Mouse (Mus musculus): ENCODE data around the gene Pcyt1a.

DNA sequence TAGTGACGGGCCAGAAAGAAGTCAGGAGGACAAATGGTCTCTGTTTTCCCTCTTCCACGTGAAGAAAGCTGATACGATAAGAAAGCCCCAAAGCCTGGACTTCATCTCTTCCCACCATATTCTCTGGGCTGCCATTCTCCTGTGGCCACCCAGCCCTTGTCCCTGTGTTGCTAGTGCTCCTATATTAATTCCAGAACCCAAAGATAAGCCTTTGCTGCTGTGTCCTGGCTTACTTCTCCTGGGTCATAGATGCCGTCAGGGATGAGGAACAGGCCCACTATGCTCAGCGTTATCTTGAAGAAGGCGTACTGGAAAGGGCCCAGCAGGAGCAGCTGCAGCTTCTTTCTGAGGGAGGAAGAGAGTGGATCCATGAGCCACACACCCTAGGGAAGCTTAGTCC, 46.6 kb downstream of the Pcyt1a start:
- TF ChIP-seq CTCF (IDR thresholded peaks at IDR 0.05; ENCODE audit: extremely low read depth, insufficient read depth, low read length) (no peak), POLR2A (IDR thresholded peaks at IDR 0.05; ENCODE audit: extremely low read depth, insufficient read depth, low read length) (no peak)

Data from cortical plate, adult 2 months (tissue).